Mouse (Mus musculus): Measurements from ENCODE around the gene Pfn3.

Pfn3 gene

DNA sequence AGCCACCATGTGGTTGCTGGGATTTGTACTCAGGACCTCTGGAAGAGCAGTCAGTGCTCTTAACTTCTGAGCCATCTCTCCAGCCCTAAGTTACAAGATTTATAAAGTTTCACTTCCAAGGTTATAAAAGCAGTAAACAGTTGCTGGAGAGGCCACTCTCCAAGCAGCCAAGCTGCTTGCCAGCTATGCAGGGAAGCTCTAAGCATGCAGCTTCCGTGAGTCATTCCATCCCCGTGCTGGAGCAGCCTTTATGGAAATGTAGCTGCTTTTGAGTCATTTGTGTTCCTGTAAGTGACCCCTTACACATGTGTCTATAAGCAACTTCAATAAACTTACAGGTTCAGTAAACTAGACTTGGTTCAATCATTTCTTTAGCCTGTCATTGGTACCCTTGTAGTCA, 15.5 kb upstream of the Pfn3 start:
- in situ Hi-C loops (cut with MseI, MboI), result no loop called here

DNA sequence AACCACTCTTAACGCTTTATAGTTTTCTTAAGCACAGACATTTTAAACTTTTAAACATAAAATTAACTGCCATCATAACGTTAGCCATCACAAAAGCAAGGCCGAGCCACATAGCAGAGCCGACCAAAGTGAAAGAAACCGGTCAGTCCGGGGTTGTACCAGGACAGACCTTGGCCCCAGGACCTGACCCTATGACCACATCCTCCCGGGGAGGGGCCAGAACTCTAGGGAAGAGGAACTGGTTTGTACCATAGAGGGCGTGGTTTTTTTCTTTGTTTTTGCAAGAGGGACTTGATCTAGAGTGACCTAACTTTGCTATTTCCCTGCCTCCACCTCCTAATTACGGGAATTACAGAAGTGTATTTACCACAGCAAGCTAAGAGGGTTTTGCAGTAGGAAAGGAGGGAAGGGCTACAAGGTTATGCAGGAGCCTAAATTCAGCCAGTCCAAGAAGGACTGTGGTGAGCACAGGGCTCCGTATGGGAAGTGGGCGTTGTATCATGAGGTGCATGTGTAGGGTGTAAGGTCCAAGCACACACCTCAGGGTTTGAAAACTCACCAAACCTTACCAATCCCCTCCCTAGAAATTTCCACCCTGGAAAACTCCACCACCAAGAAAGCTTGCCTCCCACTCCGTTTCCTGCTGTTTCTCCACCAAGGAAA, 14.3 kb upstream of the Pfn3 start:
- in situ Hi-C loops (cut with MseI, MboI), result no loop called here

GRCm38 (mm10) chr13:55426613-55427012, 11.6 kb upstream of the Pfn3 start, which contains the start of gene F12:
TSS of gene F12 (minus strand) at chr13:55426793.
- in situ Hi-C loops (cut with MseI, MboI), result no loop called here

DNA sequence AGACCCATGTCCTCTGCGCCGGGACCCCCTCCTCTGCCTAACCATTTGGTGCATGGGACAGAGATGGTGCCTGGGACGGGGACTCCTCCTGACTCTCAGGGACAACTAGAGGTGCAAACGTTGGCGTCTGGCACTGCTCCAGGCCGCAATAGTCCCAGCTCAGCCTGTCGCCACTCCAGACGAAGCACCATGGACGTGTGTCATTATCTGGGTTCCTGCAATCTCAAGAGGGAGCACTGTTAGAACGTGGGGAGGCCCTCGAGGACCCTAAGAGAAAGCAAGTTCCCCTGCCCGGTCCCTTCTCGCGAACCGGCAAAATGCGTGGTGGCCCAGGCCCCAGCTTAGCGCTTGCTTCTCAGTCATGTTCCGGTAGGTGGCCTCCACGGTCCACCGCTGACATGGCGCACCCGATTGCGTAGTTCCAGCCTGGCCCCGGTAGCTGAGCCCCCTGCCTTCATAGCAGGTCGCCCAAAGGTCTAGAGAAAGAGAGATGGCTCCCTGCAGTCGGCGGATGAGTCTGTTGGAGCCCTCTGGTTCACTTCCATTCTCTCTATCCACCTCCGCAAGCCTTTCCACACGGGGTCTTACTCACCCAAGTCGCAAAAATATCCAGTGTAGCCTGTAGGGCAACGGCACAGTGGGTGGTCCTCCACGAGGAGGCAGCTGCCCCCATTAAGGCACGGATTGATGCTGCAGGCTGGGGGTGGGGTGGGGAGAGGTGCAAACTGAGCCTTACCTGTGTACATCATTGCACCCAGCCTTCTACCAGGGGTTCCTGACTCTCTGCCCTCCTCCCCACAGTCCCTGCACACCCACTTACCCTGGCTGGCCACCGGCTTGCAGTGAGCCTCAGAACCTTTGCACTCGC, 6.1 kb upstream of the Pfn3 start:
- in situ Hi-C loops (cut with MseI, MboI), result no loop called here

- in situ Hi-C loops (cut with MseI, MboI), result no loop called here
Observed at GRCm38 (mm10) chr13:55420018-55420932, 5.2 kb upstream of the Pfn3 start.

- in situ Hi-C loops (cut with MseI, MboI), result loop anchor here in 1 of 2 experiments (5.0 kb wide), 1 partner anchor 48 kb away; no protein-coding TSS in a partner anchor
Observed at GRCm38 (mm10) chr13:55419142-55419541, 4.1 kb upstream of the Pfn3 start.

GRCm38 (mm10) chr13:55418004-55418403, 3.0 kb upstream of the Pfn3 start:
- in situ Hi-C loops (cut with MseI, MboI), result loop anchor here in 1 of 2 experiments (5.0 kb wide), 1 partner anchor 49 kb away; no protein-coding TSS in a partner anchor

DNA sequence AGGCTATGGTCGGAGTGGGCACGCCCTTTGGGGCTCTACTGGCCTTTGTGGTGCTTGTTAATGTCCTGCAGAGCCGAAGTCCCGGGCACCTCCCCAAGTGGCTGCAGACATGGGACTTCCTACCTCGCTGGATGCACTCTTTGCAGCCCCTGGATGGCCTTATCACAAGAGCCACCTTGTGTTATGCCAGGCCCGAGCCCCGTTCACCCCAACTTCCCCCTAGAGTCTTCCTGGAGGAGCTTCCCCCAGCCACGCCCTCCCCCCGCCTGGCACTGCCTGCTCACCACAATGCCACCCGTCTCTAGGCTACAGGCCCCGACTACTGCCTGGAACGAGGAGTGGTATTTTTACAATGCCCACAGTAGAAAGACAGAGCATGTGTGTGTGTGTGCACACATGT, 1.7 kb downstream of the Pfn3 start:
- in situ Hi-C loops (cut with MseI, MboI), result no loop called here

DNA sequence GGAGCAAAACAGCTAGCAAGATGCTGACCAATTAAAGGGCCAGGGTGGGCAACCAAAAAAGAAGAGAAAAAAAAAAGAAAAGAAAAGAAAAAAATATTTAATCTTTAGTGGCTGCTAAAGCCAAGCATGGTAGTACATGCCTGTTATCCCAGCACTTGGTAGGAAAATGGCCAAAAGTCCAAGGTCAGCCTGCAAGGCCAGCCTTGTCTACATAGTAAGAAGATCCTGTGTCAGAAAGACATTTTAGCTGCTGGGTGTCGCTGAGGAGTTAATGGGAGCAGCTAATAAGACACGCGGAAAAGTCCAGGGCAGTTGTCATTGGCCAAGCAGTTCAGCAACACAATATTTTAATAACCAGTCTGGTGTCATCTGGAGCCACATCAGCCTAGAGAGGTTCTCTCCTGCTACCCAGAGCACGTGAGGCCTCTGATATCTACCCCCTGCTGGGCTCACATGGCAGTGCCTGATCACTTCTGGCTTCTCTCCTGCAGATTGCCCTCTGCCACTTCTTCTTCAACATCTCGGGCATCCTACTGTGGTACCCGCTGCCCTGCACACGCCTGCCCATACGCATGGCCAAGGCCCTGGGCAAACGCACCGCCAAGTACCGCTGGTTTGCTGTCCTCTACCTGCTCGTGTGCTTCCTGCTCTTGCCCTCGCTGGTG, 2.3 kb downstream of the Pfn3 start:
- in situ Hi-C loops (cut with MseI, MboI), result no loop called here

- in situ Hi-C loops (cut with MseI, MboI), result no loop called here
Observed at GRCm38 (mm10) chr13:55411826-55412225, 3.2 kb downstream of the Pfn3 start.

DNA sequence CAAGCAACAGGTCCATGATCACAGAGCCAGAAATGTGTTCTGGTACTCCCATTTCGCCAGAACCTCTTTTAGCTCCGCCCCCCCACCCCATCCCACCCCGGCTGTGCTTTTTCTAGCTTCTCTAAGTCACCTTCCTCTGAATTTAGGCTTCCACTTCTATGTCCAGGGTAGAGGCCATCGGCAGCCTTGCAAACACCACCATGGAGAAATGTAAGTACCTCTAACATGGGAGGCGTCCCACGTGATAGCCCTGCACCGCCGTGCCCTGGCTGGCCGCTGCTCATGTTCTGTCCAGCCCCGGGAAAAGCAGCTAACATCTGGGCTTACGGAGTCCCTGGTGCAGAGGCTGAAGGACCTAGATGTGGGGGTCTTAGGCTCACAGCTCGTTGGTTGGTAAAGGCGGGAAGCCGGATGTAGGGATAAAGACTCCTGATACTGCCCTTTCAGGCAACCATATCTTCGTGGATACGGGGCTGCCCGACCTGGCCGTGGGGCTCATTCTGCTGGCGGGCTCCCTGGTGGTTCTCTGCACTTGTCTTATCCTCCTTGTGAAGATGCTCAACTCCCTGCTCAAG, 6.4 kb downstream of the Pfn3 start:
- in situ Hi-C loops (cut with MseI, MboI), result loop anchor here in 1 of 2 experiments (5.0 kb wide), 1 partner anchor 59 kb away; no protein-coding TSS in a partner anchor

GRCm38 (mm10) chr13:55407341-55407740, 7.7 kb downstream of the Pfn3 start:
- in situ Hi-C loops (cut with MseI, MboI), result loop anchor here in 1 of 2 experiments (5.0 kb wide), 1 partner anchor 60 kb away; no protein-coding TSS in a partner anchor

DNA sequence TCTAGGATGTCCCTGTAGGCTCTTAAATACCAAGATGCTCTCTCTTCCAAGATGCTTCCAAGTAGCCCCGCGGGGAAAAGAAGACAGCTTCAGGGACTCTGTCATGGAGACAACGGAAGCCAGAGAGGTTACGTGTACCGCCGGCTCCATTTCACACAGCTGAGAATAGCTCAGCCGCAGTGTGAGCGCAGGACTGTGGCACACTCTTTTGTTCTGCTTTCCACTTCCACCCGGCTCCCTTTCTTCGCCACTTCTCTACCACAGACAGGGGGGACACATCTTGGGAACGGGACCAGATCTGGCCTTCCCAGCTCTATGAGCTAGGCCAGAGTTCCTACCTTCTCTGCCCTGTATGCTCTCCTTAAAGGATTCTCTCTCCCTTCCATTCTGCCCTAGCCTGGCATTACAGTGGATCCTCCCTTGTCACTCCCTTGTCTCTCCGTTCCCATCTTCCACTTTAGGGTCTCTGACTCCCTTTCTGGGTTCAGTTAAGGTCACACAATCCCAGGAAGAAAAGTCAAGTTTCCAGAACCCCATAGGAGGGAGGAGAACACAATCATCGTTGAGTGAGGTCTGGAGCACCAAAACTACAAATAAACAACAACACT, 9.1 kb downstream of the Pfn3 start:
- in situ Hi-C loops (cut with MseI, MboI), result loop anchor here in 1 of 2 experiments (5.0 kb wide), 1 partner anchor 61 kb away; no protein-coding TSS in a partner anchor

DNA sequence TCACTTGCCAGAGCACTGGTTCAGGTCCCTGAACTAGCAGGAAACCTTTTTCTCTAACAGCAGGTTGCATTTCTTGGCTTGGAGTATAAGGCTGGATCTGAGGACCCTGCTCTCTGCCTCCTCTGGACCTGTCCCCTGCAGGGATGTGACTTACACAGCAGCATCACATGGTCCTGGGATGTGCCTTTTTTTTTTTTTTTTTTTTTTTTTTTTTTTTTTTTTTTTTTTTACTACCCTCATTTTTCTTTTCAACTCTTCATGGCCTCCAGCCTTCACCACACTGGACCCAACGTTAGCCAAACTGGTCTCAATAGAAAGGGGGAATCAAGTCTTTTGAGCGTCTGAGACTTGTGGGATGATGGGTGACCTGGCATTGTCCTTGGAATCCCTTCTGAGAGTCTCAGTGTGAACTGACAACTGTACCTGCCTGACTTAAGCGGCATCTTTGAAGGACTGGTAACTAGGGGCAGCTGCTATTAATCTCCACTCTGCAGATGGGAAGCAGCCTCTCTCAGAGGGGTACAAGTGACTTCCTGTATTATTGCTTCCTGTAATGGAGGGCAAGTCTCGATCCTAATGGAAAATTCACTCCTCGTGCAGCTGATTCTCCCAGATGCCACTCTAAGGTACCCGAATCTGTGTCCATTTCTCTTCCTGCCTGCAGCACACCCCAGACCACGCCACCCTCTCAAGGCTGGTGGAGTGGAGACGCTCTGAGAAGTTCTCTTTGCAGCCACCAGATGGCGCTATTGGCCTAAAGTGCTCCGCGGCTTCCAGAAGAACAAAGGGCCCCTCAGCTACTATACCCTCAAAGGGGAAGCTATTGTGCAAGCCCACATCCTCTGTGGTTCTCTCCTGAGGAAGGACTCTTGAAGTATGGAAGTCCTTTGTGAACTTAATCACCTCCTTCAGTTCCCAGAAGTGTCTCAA, 9.9 kb downstream of the Pfn3 start:
- in situ Hi-C loops (cut with MseI, MboI), result loop anchor here in 1 of 2 experiments (5.0 kb wide), 1 partner anchor 62 kb away; no protein-coding TSS in a partner anchor

DNA sequence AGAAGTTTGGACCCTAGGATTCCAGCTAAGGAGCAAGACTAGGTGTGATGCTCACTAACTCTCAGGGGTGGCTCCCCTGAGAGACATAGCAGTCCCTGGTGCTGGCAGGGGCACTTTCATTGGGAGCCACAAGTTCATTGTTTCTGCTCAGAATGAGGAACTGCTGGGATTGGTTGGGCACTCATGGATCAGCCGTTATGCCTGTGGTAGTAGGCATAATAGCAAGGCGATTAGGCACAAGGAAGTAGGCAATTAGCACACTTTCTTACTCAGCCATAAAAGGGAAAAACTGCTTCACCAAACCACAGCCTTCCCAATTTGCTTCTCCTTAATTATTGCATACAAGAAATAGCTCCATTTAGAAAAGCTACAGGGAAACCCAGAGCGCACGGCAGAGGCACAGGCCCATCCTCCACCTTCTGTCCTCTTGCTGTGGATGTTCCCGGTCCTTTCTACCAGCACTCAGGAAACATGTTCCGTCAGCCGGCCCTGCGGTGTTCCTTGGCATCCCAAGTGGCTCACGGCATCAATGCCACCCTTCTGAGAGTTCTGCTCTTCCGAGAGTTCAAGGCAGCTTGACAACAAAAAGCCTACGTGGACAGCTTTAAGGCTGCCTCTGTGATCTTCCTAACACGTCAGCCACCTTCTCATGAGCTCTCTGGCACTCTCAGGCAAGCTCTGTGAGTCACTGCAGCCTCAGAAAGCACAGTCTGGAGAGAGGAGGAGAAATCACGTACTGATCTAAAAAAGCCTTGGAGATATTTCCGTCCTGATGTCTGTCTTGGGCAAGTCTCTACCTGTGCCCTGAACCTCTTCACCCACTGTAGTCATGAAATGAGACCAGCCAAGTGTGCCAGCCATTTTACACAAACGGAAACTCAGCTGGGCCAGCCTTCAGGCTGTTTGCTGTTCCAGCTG, 10.8 kb downstream of the Pfn3 start:
- in situ Hi-C loops (cut with MseI, MboI), result no loop called here

- in situ Hi-C loops (cut with MseI, MboI), result no loop called here
Observed at GRCm38 (mm10) chr13:55403266-55403665, 11.8 kb downstream of the Pfn3 start.

DNA sequence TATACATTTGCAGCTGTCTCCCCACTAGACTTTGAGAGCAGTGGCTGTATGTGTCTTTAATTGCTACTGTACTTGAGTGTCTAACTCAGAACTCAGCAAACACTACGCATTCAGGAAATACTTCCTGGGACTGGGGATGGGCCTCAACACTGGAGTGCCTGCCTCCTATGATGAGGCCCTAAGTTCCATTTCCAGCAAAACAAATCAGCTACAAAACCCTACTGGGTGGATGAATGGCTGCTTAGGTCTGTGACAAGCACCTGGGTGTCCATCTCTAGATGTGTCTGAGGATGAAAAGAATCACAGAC, 15.0 kb downstream of the Pfn3 start:
- in situ Hi-C loops (cut with MseI, MboI), result no loop called here
